Mouse (Mus musculus): ENCODE measurements around the gene Olfr24. TPM values are rescaled to one million over a fixed set of nuclear protein-coding genes. Genes with fewer than 3 reads are reported as not detected.

The Olfr24 gene
- polyA plus RNA-seq, 1 experiment from 2014 or later, result not detected

Other genes with a start within 250 kb of the Olfr24 start
- not detected in 2 replicates for gene Muc16, start 89.5 kb downstream of the Olfr24 start, polyA plus RNA-seq (2016; fragmentation: Nextera tagmentation; extraction: Ambion mirVana)
- not detected in 2 replicates for gene Olfr828, start 55.5 kb upstream of the Olfr24 start, polyA plus RNA-seq (2016; fragmentation: Nextera tagmentation; extraction: Ambion mirVana)
- not detected in 2 replicates for gene Olfr829, start 90.9 kb upstream of the Olfr24 start, polyA plus RNA-seq (2016; fragmentation: Nextera tagmentation; extraction: Ambion mirVana)
- gene Olfr830, start 110.7 kb upstream of the Olfr24 start, polyA plus RNA-seq (2016; fragmentation: Nextera tagmentation; extraction: Ambion mirVana), result not detected in 2 replicates
- not detected in 2 replicates for gene Olfr832, start 173.1 kb upstream of the Olfr24 start, polyA plus RNA-seq (2016; fragmentation: Nextera tagmentation; extraction: Ambion mirVana)
- not detected in 2 replicates for gene Olfr834, start 224.0 kb upstream of the Olfr24 start, polyA plus RNA-seq (2016; fragmentation: Nextera tagmentation; extraction: Ambion mirVana)

All from embryonic facial prominence, embryonic 10.5 days (tissue).